Mouse (Mus musculus) adrenal gland, adult 2 months (tissue): ENCODE data around the gene Strn. TPM values are rescaled to one million over a fixed set of nuclear protein-coding genes. Genes with fewer than 3 reads are reported as not detected.
"Not testable (repeated sequence)": the region's sequence is repeated elsewhere in the genome, so short reads cannot be mapped to it uniquely, and the experiment has no call there.

Source experiments
- DNase-seq: peaks from one replicate; pipeline ENCODE4 v3.0.0; 2021
- polyA plus RNA-seq: library from polyadenylated mRNA; depleted of rRNA; stranded (reverse); fragments of >200 nt; gene quantifications from 2 replicates; pipeline ENCODE4 v1.2.3, GENCODE M21; 2012
- total RNA-seq, 2 experiments: library from RNA; stranded (reverse); gene quantifications; 2 replicates each; pipeline ENCODE4 v1.2.3; 2021

The Strn gene
- total and polyA plus RNA-seq, 3 experiments, result 3.6 to 23.5 (median 19.8) TPM

- no peak for DNase-seq
Measured at GRCm38 (mm10) chr17:78710258-78710657, 26.7 kb downstream of the Strn start.

GRCm38 (mm10) chr17:78708422-78708821 lies 28.6 kb downstream of the Strn start:
- DNase-seq, result no peak

- DNase-seq, result no peak
Measured at GRCm38 (mm10) chr17:78702988-78703387, 34.0 kb downstream of the Strn start.

- no peak for DNase-seq
Measured at GRCm38 (mm10) chr17:78698965-78699364, 38.0 kb downstream of the Strn start.

- DNase-seq, result no peak
Measured at GRCm38 (mm10) chr17:78697462-78697861, 39.5 kb downstream of the Strn start.

- DNase-seq, result no peak
Measured at GRCm38 (mm10) chr17:78696922-78697321, 40.1 kb downstream of the Strn start.

GRCm38 (mm10) chr17:78689231-78689630 lies 47.8 kb downstream of the Strn start:
- not testable (repeated sequence) for DNase-seq

GRCm38 (mm10) chr17:78687971-78688370 lies 49.0 kb downstream of the Strn start:
- DNase-seq, result no peak

GRCm38 (mm10) chr17:78685004-78685403 lies 52.0 kb downstream of the Strn start:
- DNase-seq, result no peak

GRCm38 (mm10) chr17:78682351-78682750 lies 54.6 kb downstream of the Strn start:
- no peak for DNase-seq

- no peak for DNase-seq
Measured at GRCm38 (mm10) chr17:78679503-78679902, 57.5 kb downstream of the Strn start.

GRCm38 (mm10) chr17:78676813-78677212 lies 60.2 kb downstream of the Strn start:
- DNase-seq, result no peak

GRCm38 (mm10) chr17:78664962-78665545 lies 71.9 kb downstream of the Strn start:
- no peak for DNase-seq

- no peak for DNase-seq
Measured at GRCm38 (mm10) chr17:78654841-78655240, 82.2 kb downstream of the Strn start.

GRCm38 (mm10) chr17:78643853-78644475 lies 93.0 kb downstream of the Strn start:
- DNase-seq, result no peak

GRCm38 (mm10) chr17:78642259-78642658 lies 94.7 kb downstream of the Strn start:
- DNase-seq, result no peak

- no peak for DNase-seq
Measured at GRCm38 (mm10) chr17:78640387-78640786, 96.6 kb downstream of the Strn start.

GRCm38 (mm10) chr17:78639099-78639498 lies 97.9 kb downstream of the Strn start:
- peak; percentile 8 for DNase-seq

- DNase-seq, result no peak
Measured at GRCm38 (mm10) chr17:78637140-78637539, 99.9 kb downstream of the Strn start.

GRCm38 (mm10) chr17:78635616-78636015 lies 101.4 kb downstream of the Strn start:
- no peak for DNase-seq

- no peak for DNase-seq
Measured at GRCm38 (mm10) chr17:78624941-78625340, 112.1 kb downstream of the Strn start.

- DNase-seq, result no peak
Measured at GRCm38 (mm10) chr17:78621863-78622262, 115.1 kb downstream of the Strn start.

- no peak for DNase-seq
Measured at GRCm38 (mm10) chr17:78620740-78621139, 116.3 kb downstream of the Strn start.

- no peak for DNase-seq
Measured at GRCm38 (mm10) chr17:78619981-78620380, 117.0 kb downstream of the Strn start.
